Mouse (Mus musculus) liver, embryonic 14.5 days (tissue): ENCODE measurements around the gene Btaf1. TPM values are rescaled to one million over a fixed set of nuclear protein-coding genes. Genes with fewer than 3 reads are reported as not detected.
A peak's percentile ranks its signal among the peaks of the same experiment; 100 is the strongest.

ENCODE experiments used
- ATAC-seq: fragments of 200-750 bp; cut with Nextera tagmentation; 2 replicates; pipeline ENCODE4 v1.8.0; 2017; ENCODE audit warnings: moderate number of reproducible peaks, mild to moderate bottlenecking, moderate library complexity; ENCODE audit not compliant: insufficient read depth
- DNase-seq, 3 experiments: peaks; one replicate each; pipeline ENCODE4 v3.0.0-alpha.2; 2012 to 2013; ENCODE audit warnings: low read depth in 3 of 3, low spot score in 3 of 3
- H3K27ac ChIP-seq: fragments of 300-500 bp; sonication (generic); 2 replicates; pipeline ENCODE4 v1.5.1; 2014; ENCODE audit warnings: moderate library complexity, mild to moderate bottlenecking, control low read depth, inconsistent platforms
- H3K27me3 ChIP-seq: fragments of 300-500 bp; sonication (generic); 2 replicates; pipeline ENCODE4 v1.6.1; 2014; ENCODE audit warnings: mild to moderate bottlenecking, low read length, moderate library complexity; ENCODE audit not compliant: control insufficient read depth, insufficient read depth
- H3K36me3 ChIP-seq: fragments of 300-500 bp; sonication (generic); replicated peaks from 2 replicates; pipeline ENCODE4 v1.6.1; 2014; ENCODE audit warnings: low read depth; ENCODE audit not compliant: control insufficient read depth, insufficient read depth
- H3K4me1 ChIP-seq, 2 experiments: fragments of 200-500 bp in 1 of 2; fragments of 300-500 bp in 1 of 2; sonication (generic) in 1 of 2; replicated peaks; 2 replicates each; pipeline ENCODE4 v1.6.1; 2012 to 2014; ENCODE audit warnings: antibody characterized with exemption in 1 of 2, inconsistent platforms in 1 of 2, low read length in 1 of 2; ENCODE audit not compliant: control insufficient read depth in 2 of 2, insufficient read depth in 2 of 2
- H3K4me2 ChIP-seq: fragments of 300-500 bp; sonication (generic); 2 replicates; pipeline ENCODE4 v1.6.1; 2014; ENCODE audit warnings: low read depth, mild to moderate bottlenecking, control low read depth, moderate library complexity
- H3K4me3 ChIP-seq, 2 experiments: fragments of 200-500 bp in 1 of 2; fragments of 300-500 bp in 1 of 2; sonication (generic) in 1 of 2; 2 replicates each; pipeline ENCODE4 v1.5.1; 2012 to 2014; ENCODE audit warnings: low read depth in 2 of 2, low read length in 2 of 2, mild to moderate bottlenecking in 2 of 2, control low read depth in 1 of 2, inconsistent platforms in 1 of 2, moderate library complexity in 1 of 2; ENCODE audit not compliant: insufficient read depth in 1 of 2
- H3K9ac ChIP-seq: fragments of 300-500 bp; sonication (generic); replicated peaks from 2 replicates; pipeline ENCODE4 v1.6.1; 2014; ENCODE audit warnings: mild to moderate bottlenecking, control low read depth, moderate library complexity
- H3K9me3 ChIP-seq: fragments of 300-500 bp; sonication (generic); 2 replicates; pipeline ENCODE4 v1.6.1; 2016; ENCODE audit warnings: low read length, mixed read lengths; ENCODE audit not compliant: control insufficient read depth
- CTCF ChIP-seq: IDR thresholded peaks from 2 replicates; pipeline ENCODE4 v1.5.1; 2016; ENCODE audit warnings: antibody characterized with exemption, low read depth, control low read depth
- EP300 ChIP-seq: IDR thresholded peaks from 2 replicates; pipeline ENCODE4 v1.6.1; 2016; ENCODE audit warnings: antibody characterized with exemption, low read depth
- WGBS: fragments of 180-500 bp; shearing (Covaris S2); extraction: QIAGEN DNeasy Blood & Tissue Kit; methylation state at CpG from one replicate; pipeline ENCODE4 v1.1.7; 2014; ENCODE audit not compliant: insufficient replicate concordance; 5-methylcytosine and 5-hydroxymethylcytosine counted together
- polyA plus RNA-seq, 2 experiments: library from polyadenylated mRNA; depleted of rRNA in 1 of 2; stranded (reverse) in 1 of 2; unstranded in 1 of 2; fragments of >200 nt; fragmentation: Nextera tagmentation in 1 of 2; extraction: Ambion mirVana in 1 of 2; gene quantifications; 2 replicates each; pipeline versions ENCODE4 v1.2.1 to v1.2.3; 2012 to 2014

Gene Btaf1
- polyA plus RNA-seq, 2 experiments = 8.4 to 13.1 TPM

DNA sequence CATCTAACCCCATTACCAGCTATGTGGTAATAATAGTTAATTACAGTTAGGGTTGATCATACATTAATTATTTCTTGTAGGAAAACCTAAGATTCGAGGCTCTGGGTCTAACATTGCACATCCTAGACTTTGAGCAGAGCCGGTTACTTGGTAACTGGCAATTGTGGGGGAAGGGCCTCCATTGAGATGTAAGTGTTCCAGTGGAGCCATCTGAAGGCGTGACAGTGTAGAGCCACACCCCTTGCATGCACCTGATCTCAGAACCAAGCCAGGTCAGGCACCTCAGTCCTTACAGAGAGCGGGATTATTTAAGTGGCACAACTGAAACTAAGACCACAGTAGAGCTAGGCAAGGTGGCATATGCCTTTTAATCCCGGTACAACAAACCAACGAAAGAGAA, 87.6 kb downstream of the Btaf1 start:
- peaks cover 51% of the 10 kb centered on the region for H3K36me3 ChIP-seq

DNA sequence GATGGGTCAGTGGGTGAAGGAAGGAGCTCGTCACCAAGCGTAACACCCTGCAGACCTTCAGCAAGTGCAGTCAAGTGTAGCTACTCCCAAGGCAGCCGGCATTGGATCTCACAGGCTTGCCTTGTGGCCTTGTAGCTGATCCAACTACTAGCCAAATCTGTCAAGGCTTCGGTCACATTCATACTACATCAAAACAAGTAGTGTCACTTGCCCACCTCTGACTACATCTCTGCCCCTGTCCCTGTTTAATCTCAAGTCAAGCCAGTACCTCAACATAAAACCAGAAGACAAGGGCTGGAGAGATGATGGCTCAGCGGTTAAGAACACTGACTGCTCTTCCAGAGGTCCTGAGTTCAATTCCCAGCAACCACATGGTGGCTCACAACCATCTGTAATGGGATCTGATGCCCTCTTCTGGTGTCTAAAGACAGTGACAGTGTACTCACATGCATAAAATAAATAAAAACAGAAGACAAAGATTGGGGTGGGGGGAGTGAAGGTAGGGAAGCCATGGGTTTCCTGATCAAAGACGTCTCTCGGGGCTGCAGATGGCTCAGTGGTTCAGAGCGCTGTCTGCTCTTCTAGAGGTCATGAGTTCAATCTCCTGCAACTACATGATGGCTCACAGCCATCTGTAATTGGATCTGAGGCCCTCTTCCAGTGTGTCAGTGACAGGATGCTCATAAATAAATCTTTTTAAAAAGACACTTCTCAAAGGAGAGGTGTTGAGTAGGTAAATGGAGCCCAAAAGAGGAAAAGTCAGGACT, 88.5 kb downstream of the Btaf1 start:
- WGBS = 88% methylated on average over 8 of the region's 8 CpGs
- no peak for ATAC-seq

More for the DNA sequence above, 87.6 kb downstream of the Btaf1 start:
- TF ChIP-seq CTCF (no peak), EP300 (no peak)
- 87% methylated on average over 6 of the region's 6 CpGs for WGBS
- Histone ChIP-seq H3K9me3 (no peaks in the 10 kb centered on the region), H3K27me3 (no peaks in the 10 kb centered on the region), H3K4me1 (peaks cover 13 to 19% of the 10 kb centered on the region in 2 experiments), H3K4me3 (no peak overlapping the region), H3K4me2 (no peak overlapping the region), H3K27ac (no peak overlapping the region), H3K9ac (no peak overlapping the region)
- ATAC-seq (no peak), DNase-seq (no peak)

DNA sequence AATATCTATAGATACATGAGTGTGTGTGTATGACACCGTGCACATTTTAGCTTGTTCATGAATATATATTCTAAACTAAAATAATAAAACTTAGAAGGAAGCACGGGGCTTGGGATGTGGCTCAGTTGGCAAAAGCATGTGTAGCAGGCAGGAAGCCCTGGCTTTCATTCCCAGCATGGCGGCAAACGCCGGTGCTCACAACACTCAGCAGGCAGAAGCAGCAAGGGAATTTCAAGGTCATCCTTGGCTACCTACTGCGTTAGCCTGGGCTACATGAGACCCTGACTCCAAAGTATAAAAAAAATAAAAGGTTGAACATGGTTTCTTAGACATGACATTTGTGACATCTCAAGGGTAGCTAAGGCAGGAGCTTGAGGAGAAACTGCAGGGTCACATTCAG, 91.0 kb downstream of the Btaf1 start:
- Histone ChIP-seq H3K9me3 (no peaks in the 10 kb centered on the region), H3K4me1 (peaks cover 0 to 9% of the 10 kb centered on the region in 2 experiments), H3K36me3 (peaks cover 17% of the 10 kb centered on the region), H3K4me3 (no peak overlapping the region), H3K27me3 (no peaks in the 10 kb centered on the region), H3K4me2 (no peak overlapping the region), H3K27ac (no peak overlapping the region), H3K9ac (no peak overlapping the region)
- TF ChIP-seq EP300 (no peak), CTCF (no peak)
- ATAC-seq (no peak), DNase-seq (no peak)
- 83% methylated on average over 6 of the region's 6 CpGs for WGBS

More for the DNA sequence above, 88.5 kb downstream of the Btaf1 start:
- Histone ChIP-seq H3K36me3 (peaks cover 42% of the 10 kb centered on the region), H3K4me2 (no peak overlapping the region), H3K27me3 (no peaks in the 10 kb centered on the region), H3K4me1 (peaks cover 6 to 17% of the 10 kb centered on the region in 2 experiments), H3K9me3 (no peaks in the 10 kb centered on the region), H3K9ac (no peak overlapping the region), H3K27ac (no peak overlapping the region), H3K4me3 (no peak overlapping the region)
- TF ChIP-seq EP300 = no peak
- no peak for TF ChIP-seq CTCF
- DNase-seq = no peak

DNA sequence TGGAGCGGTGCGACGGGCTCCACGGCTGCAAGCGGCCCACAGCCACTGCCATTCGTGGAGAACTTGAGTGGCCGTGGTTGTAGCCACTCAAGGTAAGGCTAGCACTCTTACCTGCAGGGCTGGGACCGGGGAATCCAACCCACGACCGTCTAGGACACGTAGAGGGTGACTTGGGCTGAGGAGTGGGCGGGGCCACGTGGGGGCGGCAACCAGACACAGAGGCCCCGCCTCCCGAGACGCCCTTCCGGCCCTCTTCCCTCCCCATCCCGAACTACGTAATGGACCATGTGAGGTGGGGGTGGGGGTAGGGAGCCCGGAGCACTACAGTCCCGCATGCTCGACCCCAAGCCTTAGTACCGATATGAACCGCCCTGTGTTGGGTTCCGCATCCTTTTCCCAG, 92.5 kb downstream of the Btaf1 start:
- Histone ChIP-seq H3K9ac (peak overlapping the region; percentile 42; the same call in 1 of the 2 replicates), H3K4me1 (peaks cover 0 to 9% of the 10 kb centered on the region in 2 experiments), H3K27ac (no peak overlapping the region), H3K4me3 (peak overlapping the region; percentile 54 to 68), H3K9me3 (no peaks in the 10 kb centered on the region), H3K36me3 (peaks cover 3% of the 10 kb centered on the region), H3K4me2 (peak overlapping the region; percentile 75), H3K27me3 (no peaks in the 10 kb centered on the region)
- TF ChIP-seq CTCF = no peak
- TF ChIP-seq EP300 = no peak
- DNase-seq (peak; percentile 59 to 66 (median 60)), ATAC-seq (peak; percentile 89)
- 4% methylated on average over 26 of the region's 26 CpGs for WGBS

- DNase-seq = no peak
Measured at GRCm38 (mm10) chr19:37018931-37019330, 93.1 kb downstream of the Btaf1 start.

More at GRCm38 (mm10) chr19:37018931-37019330, 93.1 kb downstream of the Btaf1 start:
- H3K4me1 ChIP-seq = peaks cover 0 to 9% of the 10 kb centered on the region in 2 experiments
- no peaks in the 10 kb centered on the region for H3K27me3 ChIP-seq
- H3K9me3 ChIP-seq = no peaks in the 10 kb centered on the region
- peak overlapping the region; percentile 75 for H3K4me2 ChIP-seq
- H3K27ac ChIP-seq = no peak overlapping the region
- no peaks in the 10 kb centered on the region for H3K36me3 ChIP-seq
- no peak overlapping the region for H3K9ac ChIP-seq
- H3K4me3 ChIP-seq = peak overlapping the region; percentile 54 to 68
- WGBS = 54% methylated on average over 5 of the region's 5 CpGs
- peak; percentile 19; the same call in 1 of the 2 replicates for ATAC-seq
- TF ChIP-seq CTCF (no peak), EP300 (no peak)
